Mouse (Mus musculus): Measurements from ENCODE around the gene Galnt9.

The Galnt9 gene

DNA sequence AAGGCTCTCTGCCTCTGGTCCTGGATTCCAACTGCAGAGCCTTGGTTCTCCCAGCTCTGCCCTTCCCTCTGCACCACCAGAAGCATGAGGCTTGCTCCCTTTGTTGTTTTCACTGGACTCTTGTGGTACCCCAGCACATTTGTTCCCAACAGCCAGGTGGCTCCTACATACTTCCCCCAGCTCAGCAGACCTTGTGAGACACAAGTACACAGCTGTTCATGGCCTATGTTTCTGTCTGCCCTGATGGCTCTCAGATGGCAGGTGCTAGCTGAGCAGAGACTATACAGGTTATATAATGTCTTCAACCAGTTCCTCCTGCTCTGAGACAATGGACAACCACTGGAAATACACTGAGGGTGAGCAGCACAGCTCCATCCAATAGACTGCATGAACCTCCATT lies 43.3 kb downstream of the Galnt9 start:
- no peak for DNase-seq (ENCODE audit: low read depth)

DNA sequence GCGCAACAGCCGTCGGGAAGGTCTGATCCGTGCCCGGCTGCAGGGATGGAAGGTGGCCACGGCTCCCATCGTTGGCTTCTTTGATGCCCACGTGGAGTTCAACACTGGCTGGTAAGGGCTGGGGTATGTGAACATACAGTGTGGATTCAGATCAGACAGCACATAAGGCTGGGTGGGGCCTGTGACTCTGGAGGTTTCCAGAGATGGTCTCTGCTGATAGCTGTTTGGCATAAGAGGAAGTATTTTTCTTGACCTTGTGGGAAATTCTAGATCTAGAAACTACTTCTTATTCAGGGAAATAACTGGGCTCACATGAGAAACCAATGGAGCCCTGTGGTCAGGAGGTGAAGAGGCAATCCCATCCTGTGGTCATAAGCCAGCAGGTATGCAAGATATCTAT lies 45.7 kb downstream of the Galnt9 start:
- DNase-seq (ENCODE audit: low read depth): no peak

DNA sequence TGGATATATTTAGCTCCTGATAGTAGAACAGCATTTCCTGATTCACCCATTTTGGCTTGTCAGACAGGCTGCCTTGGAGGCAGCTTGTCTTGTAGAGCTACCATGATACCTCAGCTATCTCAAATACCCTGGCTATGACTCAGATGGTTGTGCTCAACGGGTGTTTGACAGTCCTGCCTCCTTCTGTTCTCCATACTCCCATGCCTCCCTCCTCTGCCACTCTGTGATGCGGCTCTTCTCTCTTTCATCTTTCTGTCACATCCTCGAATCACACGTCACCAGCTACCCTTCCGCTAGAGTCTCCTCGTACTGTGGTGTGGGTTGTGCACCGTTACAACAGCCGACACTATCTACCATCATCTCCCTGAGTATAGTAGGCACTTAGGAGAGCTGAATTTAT lies 50.3 kb downstream of the Galnt9 start:
- peak; percentile 86 for DNase-seq (ENCODE audit: low read depth)

GRCm38 (mm10) chr5:110595341-110595740 lies 51.2 kb downstream of the Galnt9 start:
- DNase-seq (ENCODE audit: low read depth): peak; percentile 85

DNA sequence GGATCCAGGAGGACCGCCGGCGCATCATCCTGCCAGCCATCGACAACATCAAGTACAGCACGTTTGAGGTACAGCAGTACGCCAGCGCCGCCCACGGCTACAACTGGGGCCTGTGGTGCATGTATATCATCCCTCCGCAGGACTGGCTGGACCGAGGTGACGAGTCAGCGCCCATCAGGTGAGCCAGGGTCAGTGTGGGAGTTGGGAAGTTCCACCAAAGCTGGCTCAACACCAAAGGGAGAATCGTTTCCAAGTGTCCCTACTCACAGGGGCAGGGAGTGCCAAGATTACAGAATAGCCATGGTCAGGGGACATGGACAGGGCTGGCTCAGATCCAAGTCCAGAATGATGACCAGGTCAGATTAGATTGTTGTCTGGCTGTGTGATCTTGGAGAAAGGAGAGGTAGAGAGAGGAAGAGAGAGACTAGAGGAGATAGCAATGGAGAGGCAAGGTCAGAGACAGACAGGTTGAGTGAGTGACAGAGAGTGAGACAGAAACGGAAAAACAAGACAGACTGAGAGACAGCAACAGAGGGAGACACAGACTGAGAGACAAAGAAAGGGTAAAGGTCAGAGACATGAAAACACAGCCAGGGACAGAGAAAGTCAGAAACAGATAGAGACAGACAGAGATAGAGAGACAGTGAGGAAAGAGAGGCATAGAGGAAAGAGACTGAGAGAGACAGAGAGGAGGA lies 52.1 kb downstream of the Galnt9 start:
- DNase-seq (ENCODE audit: low read depth): peak; percentile 55

DNA sequence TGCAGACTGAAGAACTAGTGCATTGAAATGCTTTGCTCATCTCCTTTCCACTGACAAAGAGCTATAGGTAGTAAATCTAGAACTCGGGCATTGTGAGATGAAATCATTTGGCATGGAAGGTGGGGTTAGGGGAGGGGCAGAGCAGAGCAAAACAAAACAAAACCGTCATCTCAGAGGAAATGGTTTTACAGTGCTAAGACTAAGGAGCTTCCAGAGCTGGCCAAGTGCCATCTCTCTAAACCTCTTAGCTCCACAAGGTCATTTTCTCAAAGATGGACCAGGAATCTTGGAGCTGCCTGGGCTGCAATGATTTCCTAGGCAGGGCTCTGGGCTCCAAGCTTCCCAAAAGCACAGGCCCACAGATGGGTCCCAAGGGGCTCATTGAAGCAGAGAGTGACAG lies 53.3 kb downstream of the Galnt9 start:
- DNase-seq (ENCODE audit: low read depth): peak; percentile 75

- DNase-seq (ENCODE audit: low read depth): peak; percentile 63
Measured at GRCm38 (mm10) chr5:110598298-110599095, 54.3 kb downstream of the Galnt9 start.

DNA sequence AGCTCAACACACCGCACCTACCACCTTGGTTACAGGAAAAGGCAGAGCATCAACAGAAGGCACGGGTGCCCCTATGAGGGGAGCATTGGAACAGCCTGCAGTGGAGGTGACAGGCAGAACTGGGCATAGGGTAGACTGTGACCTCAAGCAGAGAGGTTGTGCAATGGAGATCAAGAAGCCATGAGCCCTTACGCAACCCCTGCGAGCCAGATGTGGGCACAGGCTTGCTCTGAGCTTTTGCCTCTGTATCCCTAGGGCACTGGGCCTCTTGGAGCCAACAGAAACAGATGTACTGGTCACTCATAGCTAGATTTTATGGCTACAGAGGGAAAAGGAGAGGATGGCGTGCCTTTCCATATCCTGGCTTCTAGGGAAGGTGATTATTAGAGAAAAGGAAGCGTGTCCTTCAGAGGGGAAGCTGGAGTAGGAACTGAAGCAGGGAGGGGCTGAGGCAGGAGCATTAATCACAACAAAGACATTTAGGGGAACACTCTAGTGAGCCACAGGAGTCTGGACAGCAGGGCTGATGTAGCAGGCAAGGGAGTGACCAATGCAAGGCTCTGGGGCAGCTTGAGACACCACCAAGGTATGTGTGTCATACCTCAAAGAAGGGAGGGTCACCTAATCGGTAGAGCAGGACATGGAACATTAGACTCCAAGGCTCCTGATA lies 59.0 kb downstream of the Galnt9 start:
- DNase-seq (ENCODE audit: low read depth): no peak

DNA sequence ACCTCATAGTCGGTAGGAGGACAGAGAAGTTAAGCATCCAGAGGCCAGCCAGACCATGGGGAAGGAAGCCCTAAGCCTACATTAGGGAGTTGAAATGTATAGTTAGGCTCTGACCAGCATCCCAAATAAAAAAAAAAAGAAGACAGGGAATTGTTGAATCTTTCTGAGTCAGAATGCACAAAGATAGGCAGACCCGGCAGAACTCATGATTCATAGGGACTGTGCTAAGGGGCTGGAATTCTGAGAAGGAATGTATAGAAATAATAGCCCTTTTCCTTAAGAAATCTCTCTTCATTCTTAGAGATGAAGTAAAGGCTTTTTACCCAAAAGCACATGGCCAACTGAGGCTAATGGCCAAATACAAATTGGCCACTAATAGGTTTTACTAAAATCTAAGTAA lies 60.2 kb downstream of the Galnt9 start:
- no peak for DNase-seq (ENCODE audit: low read depth)

GRCm38 (mm10) chr5:110605531-110606221 lies 61.5 kb downstream of the Galnt9 start:
- peak; percentile 62 for DNase-seq (ENCODE audit: low read depth)

DNA sequence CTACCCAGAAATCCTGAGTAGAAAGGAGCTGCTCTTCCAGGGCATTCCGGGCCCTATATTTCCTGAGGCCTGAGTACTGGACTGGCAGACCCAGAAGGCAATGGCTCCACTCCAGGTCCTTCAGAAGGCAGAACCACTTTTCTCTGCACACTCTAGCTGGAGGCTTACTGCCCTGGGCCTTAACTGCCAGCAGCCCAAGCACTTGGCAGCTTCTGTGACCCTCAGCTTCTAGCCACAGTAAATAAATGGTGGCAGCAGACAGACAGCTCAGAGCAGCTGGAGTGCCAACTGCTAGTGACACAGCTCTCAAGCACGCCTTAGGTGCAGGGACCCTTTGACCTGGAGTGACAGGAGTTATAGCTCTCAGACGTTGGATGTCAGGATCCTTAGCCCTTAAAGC lies 63.6 kb downstream of the Galnt9 start:
- no peak for DNase-seq (ENCODE audit: low read depth)

- no peak for DNase-seq (ENCODE audit: low read depth)
Measured at GRCm38 (mm10) chr5:110608336-110608735, 64.2 kb downstream of the Galnt9 start.

DNA sequence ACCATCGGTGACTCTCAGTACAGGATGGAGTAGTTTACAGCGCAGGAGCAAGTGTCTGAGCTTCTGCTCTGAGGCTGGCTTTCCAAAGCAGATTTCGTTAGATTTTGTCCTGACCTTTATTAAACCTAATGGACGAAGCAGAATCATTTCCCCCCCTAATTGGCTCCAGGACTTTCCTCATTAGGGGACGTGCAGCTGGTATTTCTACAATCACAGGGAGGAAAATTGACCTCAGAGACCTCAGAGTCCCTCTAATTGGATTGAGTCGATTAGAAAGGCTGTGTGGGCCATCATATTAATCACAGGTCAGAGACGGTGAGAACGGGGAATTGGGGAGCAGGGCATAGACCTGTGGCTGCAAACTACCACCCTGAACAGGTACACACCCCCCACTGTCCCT lies 64.8 kb downstream of the Galnt9 start:
- DNase-seq (ENCODE audit: low read depth): no peak

- no peak for DNase-seq (ENCODE audit: low read depth)
Measured at GRCm38 (mm10) chr5:110609425-110609824, 65.3 kb downstream of the Galnt9 start.

DNA sequence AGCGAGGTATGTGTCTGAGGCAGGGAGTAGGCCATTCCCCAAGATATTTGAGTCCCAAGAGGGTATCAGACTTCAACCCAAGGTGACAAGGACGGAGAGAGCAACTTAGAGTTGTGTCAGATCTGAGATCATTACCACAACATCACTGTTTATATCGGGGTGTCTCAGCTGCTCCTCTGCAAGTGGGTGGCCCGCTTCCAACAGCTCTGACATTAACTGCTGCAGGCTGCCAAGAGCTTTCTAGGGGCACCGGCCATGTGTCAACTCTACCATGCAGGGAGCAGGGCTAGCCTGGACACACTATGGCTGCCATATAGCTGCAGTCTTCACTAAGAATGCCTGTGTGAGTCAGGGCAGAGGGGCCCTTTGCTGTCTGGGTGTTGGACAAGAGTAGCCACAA lies 65.7 kb downstream of the Galnt9 start:
- no peak for DNase-seq (ENCODE audit: low read depth)

GRCm38 (mm10) chr5:110610484-110610883 lies 66.3 kb downstream of the Galnt9 start:
- no peak for DNase-seq (ENCODE audit: low read depth)

- no peak for DNase-seq (ENCODE audit: low read depth)
Measured at GRCm38 (mm10) chr5:110611435-110612158, 67.4 kb downstream of the Galnt9 start.

DNA sequence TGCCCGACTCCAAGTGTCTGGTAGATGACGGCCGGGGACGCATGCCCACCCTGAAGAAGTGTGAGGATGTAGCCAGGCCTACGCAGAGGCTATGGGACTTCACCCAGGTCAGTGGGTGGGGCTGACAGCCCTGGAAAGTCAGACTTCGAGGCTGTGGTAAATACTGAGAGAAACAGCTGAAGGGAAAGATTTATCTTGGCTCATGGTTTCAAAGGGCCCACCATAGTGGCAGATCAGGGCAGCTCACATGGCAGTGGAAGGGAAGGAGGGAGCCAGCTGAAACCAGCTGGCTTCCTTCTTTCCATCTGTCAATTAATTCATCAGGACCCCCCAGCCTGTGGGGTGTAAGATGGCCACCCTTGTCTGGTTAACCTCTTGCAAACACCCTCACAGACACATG lies 75.1 kb downstream of the Galnt9 start:
- no peak for DNase-seq (ENCODE audit: low read depth)

GRCm38 (mm10) chr5:110624319-110624718 lies 80.2 kb downstream of the Galnt9 start:
- no peak for DNase-seq (ENCODE audit: low read depth)

GRCm38 (mm10) chr5:110627351-110627750 lies 83.2 kb downstream of the Galnt9 start:
- DNase-seq (ENCODE audit: low read depth): no peak

DNA sequence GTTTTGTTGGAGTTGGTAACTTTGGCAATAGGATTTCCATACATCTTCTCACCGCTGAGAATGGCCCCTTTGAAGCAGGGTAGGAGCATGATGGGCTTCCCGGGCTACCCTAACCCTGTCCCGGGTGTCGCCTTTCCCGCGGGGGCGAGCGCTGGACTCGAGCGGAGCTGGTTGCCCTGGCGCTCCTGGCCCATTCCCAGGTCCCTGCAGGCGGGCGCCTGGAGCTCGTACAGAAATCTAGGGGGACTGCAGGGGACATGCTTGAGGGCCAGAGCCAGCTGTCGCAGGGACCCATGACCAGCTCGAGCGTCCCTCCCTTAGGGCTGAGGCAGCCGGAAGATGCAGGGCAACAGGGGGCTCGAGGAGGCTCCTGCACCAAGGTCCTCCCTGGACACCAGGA lies 84.0 kb downstream of the Galnt9 start:
- no peak for DNase-seq (ENCODE audit: low read depth)
